Comparison of ENCODE assay signal across 27 mouse cellular contexts in the genomic region with DNA sequence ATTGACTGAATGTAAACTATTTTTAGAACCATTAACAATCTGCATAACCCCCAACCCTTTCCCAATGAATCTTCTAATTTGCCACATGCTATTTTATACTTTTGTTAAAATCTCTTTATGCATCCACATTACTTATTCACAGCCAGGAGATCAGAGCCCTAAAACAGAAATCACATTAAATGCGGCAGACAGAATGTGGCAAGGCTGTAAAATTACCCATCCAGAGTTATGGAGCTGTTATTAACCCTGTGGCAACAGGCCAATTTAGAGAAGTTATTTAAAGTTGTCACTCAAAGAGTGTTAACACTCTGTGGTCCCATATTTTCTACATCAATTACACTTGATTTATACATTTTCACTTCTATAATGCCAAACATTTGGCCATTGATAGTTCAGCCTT.
DNase-seq lines count a peak whose midpoint lies in the region; ATAC-seq lines count a peak whose summit lies in the region.
"Had no signal": no experiment of that assay in that cellular context is flagged by ENCODE, and none has a peak within 500 bp of the region (broad histone marks: within the 10 kb centered on the region; RNA-seq: fewer than 3 reads in every experiment).

No protein-coding gene starts in this region.

- peak; percentile 87 for DNase-seq in forebrain, embryonic 14.5 days (ENCODE audit: low spot score)
- no peak for DNase-seq in forebrain, embryonic 10.5 days (ENCODE audit: extremely low spot score, low spot score)
- DNase-seq in brain, embryonic 18.5 days (ENCODE audit: low read depth, low spot score) = peak; percentile 37
- no peak for DNase-seq in cerebellum, postnatal 10 days
- DNase-seq: adrenal gland, postnatal 25 days; cerebellum, adult 8-10 months; cerebellum, postnatal 36 days; gastrocnemius, postnatal 10 days; heart, postnatal 10 days; kidney, adult 2 months; kidney, postnatal 4 days; liver, embryonic 13.5 days; lung, adult 18-20 months; lung, postnatal 10 days; right cerebral cortex, postnatal 25 days had no signal

- no peak overlapping the region for H3K9ac ChIP-seq in forebrain, embryonic 14.5 days (ENCODE audit: low read length)
- no peak overlapping the region for H3K9ac ChIP-seq in midbrain, embryonic 15.5 days
- no peak overlapping the region for H3K9ac ChIP-seq in midbrain, embryonic 13.5 days (replicated peaks)
- H3K9ac ChIP-seq in neural tube, embryonic 15.5 days (replicated peaks) = no peak overlapping the region
- H3K9ac ChIP-seq: embryonic facial prominence, embryonic 12.5 days; heart, embryonic 13.5 days; intestine, embryonic 15.5 days; limb, embryonic 15.5 days; liver, embryonic 13.5 days; stomach, embryonic 15.5 days had no signal

- H3K36me3 ChIP-seq in forebrain, embryonic 14.5 days (ENCODE audit: control insufficient read depth, insufficient read depth, low read length) = no peaks in the 10 kb centered on the region
- no peaks in the 10 kb centered on the region for H3K36me3 ChIP-seq in forebrain, embryonic 10.5 days (replicated peaks)
- no peaks in the 10 kb centered on the region for H3K36me3 ChIP-seq in midbrain, embryonic 15.5 days (replicated peaks)
- H3K36me3 ChIP-seq in midbrain, embryonic 13.5 days = no peaks in the 10 kb centered on the region
- H3K36me3 ChIP-seq in neural tube, embryonic 15.5 days = no peaks in the 10 kb centered on the region
- H3K36me3 ChIP-seq: embryonic facial prominence, embryonic 12.5 days; heart, embryonic 13.5 days; intestine, embryonic 15.5 days; limb, embryonic 10.5 days; limb, embryonic 15.5 days; liver, embryonic 13.5 days; stomach, embryonic 15.5 days had no signal

- peak; percentile 91 for ATAC-seq in forebrain, embryonic 14.5 days
- ATAC-seq in midbrain, embryonic 15.5 days (replicated peaks) = 0 out of 2 replicates have a peak, but pooled peaks have one; percentile 48
- ATAC-seq in midbrain, embryonic 13.5 days = no peak
- ATAC-seq in neural tube, embryonic 15.5 days (ENCODE audit: low FRiP score) = peak; percentile 41; the same call in 1 of the 2 replicates
- ATAC-seq: hindbrain, embryonic 16.5 days; intestine, embryonic 15.5 days; Patski had no signal

- H3K9me3 ChIP-seq in forebrain, embryonic 14.5 days (replicated peaks; ENCODE audit: control insufficient read depth, low read length) = no peaks in the 10 kb centered on the region
- H3K9me3 ChIP-seq in forebrain, embryonic 10.5 days = no peaks in the 10 kb centered on the region
- no peaks in the 10 kb centered on the region for H3K9me3 ChIP-seq in midbrain, embryonic 15.5 days
- no peaks in the 10 kb centered on the region for H3K9me3 ChIP-seq in midbrain, embryonic 13.5 days
- H3K9me3 ChIP-seq in neural tube, embryonic 15.5 days (replicated peaks) = no peaks in the 10 kb centered on the region
- H3K9me3 ChIP-seq: embryonic facial prominence, embryonic 12.5 days; heart, embryonic 13.5 days; intestine, embryonic 15.5 days; limb, embryonic 10.5 days; limb, embryonic 15.5 days; liver, embryonic 13.5 days; stomach, embryonic 15.5 days had no signal

- 45% methylated on average over 1 of the region's 1 CpGs for WGBS in forebrain, embryonic 14.5 days
- WGBS in forebrain, embryonic 10.5 days = 88% methylated on average over 1 of the region's 1 CpGs
- 45% methylated on average over 1 of the region's 1 CpGs for WGBS in midbrain, embryonic 15.5 days
- 81% methylated on average over 1 of the region's 1 CpGs for WGBS in midbrain, embryonic 13.5 days
- WGBS in neural tube, embryonic 15.5 days = 32% methylated on average over 1 of the region's 1 CpGs

- no peaks in the 10 kb centered on the region for H3K4me1 ChIP-seq in forebrain, embryonic 14.5 days (ENCODE audit: control insufficient read depth, insufficient read depth, low read length)
- H3K4me1 ChIP-seq in forebrain, embryonic 10.5 days = no peaks in the 10 kb centered on the region
- H3K4me1 ChIP-seq in midbrain, embryonic 15.5 days = no peaks in the 10 kb centered on the region
- no peaks in the 10 kb centered on the region for H3K4me1 ChIP-seq in midbrain, embryonic 13.5 days (replicated peaks)
- no peaks in the 10 kb centered on the region for H3K4me1 ChIP-seq in neural tube, embryonic 15.5 days
- H3K4me1 ChIP-seq: embryonic facial prominence, embryonic 12.5 days; heart, embryonic 13.5 days; intestine, embryonic 15.5 days; limb, embryonic 10.5 days; limb, embryonic 15.5 days; liver, embryonic 13.5 days; stomach, embryonic 15.5 days had no signal

- H3K27ac ChIP-seq in forebrain, embryonic 14.5 days (ENCODE audit: low read depth, low read length) = no peak overlapping the region
- H3K27ac ChIP-seq in forebrain, embryonic 10.5 days = no peak overlapping the region
- H3K27ac ChIP-seq in midbrain, embryonic 15.5 days = no peak overlapping the region
- H3K27ac ChIP-seq in midbrain, embryonic 13.5 days = no peak overlapping the region
- H3K27ac ChIP-seq in neural tube, embryonic 15.5 days (replicated peaks) = no peak overlapping the region
- H3K27ac ChIP-seq: embryonic facial prominence, embryonic 12.5 days; heart, embryonic 13.5 days; intestine, embryonic 15.5 days; kidney, postnatal 0 days; limb, embryonic 10.5 days; limb, embryonic 15.5 days; liver, embryonic 13.5 days; stomach, embryonic 15.5 days had no signal

- no peak overlapping the region for H3K4me3 ChIP-seq in forebrain, embryonic 14.5 days (ENCODE audit: low read depth, low read length)
- H3K4me3 ChIP-seq in forebrain, embryonic 10.5 days = no peak overlapping the region
- no peak overlapping the region for H3K4me3 ChIP-seq in midbrain, embryonic 15.5 days
- H3K4me3 ChIP-seq in midbrain, embryonic 13.5 days (replicated peaks) = no peak overlapping the region
- H3K4me3 ChIP-seq in neural tube, embryonic 15.5 days (replicated peaks) = no peak overlapping the region
- H3K4me3 ChIP-seq: embryonic facial prominence, embryonic 12.5 days; heart, embryonic 13.5 days; intestine, embryonic 15.5 days; limb, embryonic 10.5 days; limb, embryonic 15.5 days; liver, embryonic 13.5 days; stomach, embryonic 15.5 days had no signal

- H3K27me3 ChIP-seq in forebrain, embryonic 14.5 days (replicated peaks; ENCODE audit: control insufficient read depth, insufficient read depth, low read length) = no peaks in the 10 kb centered on the region
- no peaks in the 10 kb centered on the region for H3K27me3 ChIP-seq in forebrain, embryonic 10.5 days (ENCODE audit: poor library complexity, severe bottlenecking)
- no peaks in the 10 kb centered on the region for H3K27me3 ChIP-seq in midbrain, embryonic 15.5 days (replicated peaks)
- H3K27me3 ChIP-seq in midbrain, embryonic 13.5 days = no peaks in the 10 kb centered on the region
- no peaks in the 10 kb centered on the region for H3K27me3 ChIP-seq in neural tube, embryonic 15.5 days (replicated peaks)
- H3K27me3 ChIP-seq: embryonic facial prominence, embryonic 12.5 days; heart, embryonic 13.5 days; intestine, embryonic 15.5 days; limb, embryonic 15.5 days; liver, embryonic 13.5 days; stomach, embryonic 15.5 days had no signal

- H3K4me2 ChIP-seq in forebrain, embryonic 14.5 days (ENCODE audit: low read length) = no peak overlapping the region
- no peak overlapping the region for H3K4me2 ChIP-seq in midbrain, embryonic 15.5 days
- no peak overlapping the region for H3K4me2 ChIP-seq in midbrain, embryonic 13.5 days (replicated peaks)
- no peak overlapping the region for H3K4me2 ChIP-seq in neural tube, embryonic 15.5 days
- H3K4me2 ChIP-seq: embryonic facial prominence, embryonic 12.5 days; heart, embryonic 13.5 days; intestine, embryonic 15.5 days; limb, embryonic 15.5 days; liver, embryonic 13.5 days; stomach, embryonic 15.5 days had no signal

Comparison
In these comparisons a context has a peak if more than half of its experiments do, and no peak if none do; other contexts are left out.
1. DNase-seq: peak in forebrain, embryonic 14.5 days (single experiment) and brain, embryonic 18.5 days (single experiment); none in forebrain, embryonic 10.5 days (single experiment) and cerebellum, postnatal 10 days (0 of 2).